Mouse (Mus musculus) liver, embryonic 14.5 days (tissue): Measurements from ENCODE around the gene Atp1a4. TPM values are rescaled to one million over a fixed set of nuclear protein-coding genes. Genes with fewer than 3 reads are reported as not detected.

Experiments used
- ATAC-seq: fragments of 200-750 bp; cut with Nextera tagmentation; 2 replicates; pipeline ENCODE4 v1.8.0; 2017; ENCODE audit warnings: moderate number of reproducible peaks, mild to moderate bottlenecking, moderate library complexity; ENCODE audit not compliant: insufficient read depth
- DNase-seq, 3 experiments: peaks; one replicate each; pipeline ENCODE4 v3.0.0-alpha.2; 2012 to 2013; ENCODE audit warnings: low read depth in 3 of 3, low spot score in 3 of 3
- H3K27ac ChIP-seq: fragments of 300-500 bp; sonication (generic); 2 replicates; pipeline ENCODE4 v1.5.1; 2014; ENCODE audit warnings: moderate library complexity, mild to moderate bottlenecking, control low read depth, inconsistent platforms
- H3K27me3 ChIP-seq: fragments of 300-500 bp; sonication (generic); 2 replicates; pipeline ENCODE4 v1.6.1; 2014; ENCODE audit warnings: mild to moderate bottlenecking, low read length, moderate library complexity; ENCODE audit not compliant: control insufficient read depth, insufficient read depth
- H3K36me3 ChIP-seq: fragments of 300-500 bp; sonication (generic); replicated peaks from 2 replicates; pipeline ENCODE4 v1.6.1; 2014; ENCODE audit warnings: low read depth; ENCODE audit not compliant: control insufficient read depth, insufficient read depth
- H3K4me1 ChIP-seq, 2 experiments: fragments of 200-500 bp in 1 of 2; fragments of 300-500 bp in 1 of 2; sonication (generic) in 1 of 2; replicated peaks; 2 replicates each; pipeline ENCODE4 v1.6.1; 2012 to 2014; ENCODE audit warnings: antibody characterized with exemption in 1 of 2, inconsistent platforms in 1 of 2, low read length in 1 of 2; ENCODE audit not compliant: control insufficient read depth in 2 of 2, insufficient read depth in 2 of 2
- H3K4me2 ChIP-seq: fragments of 300-500 bp; sonication (generic); 2 replicates; pipeline ENCODE4 v1.6.1; 2014; ENCODE audit warnings: low read depth, mild to moderate bottlenecking, control low read depth, moderate library complexity
- H3K4me3 ChIP-seq, 2 experiments: fragments of 200-500 bp in 1 of 2; fragments of 300-500 bp in 1 of 2; sonication (generic) in 1 of 2; 2 replicates each; pipeline ENCODE4 v1.5.1; 2012 to 2014; ENCODE audit warnings: low read depth in 2 of 2, low read length in 2 of 2, mild to moderate bottlenecking in 2 of 2, control low read depth in 1 of 2, inconsistent platforms in 1 of 2, moderate library complexity in 1 of 2; ENCODE audit not compliant: insufficient read depth in 1 of 2
- H3K9ac ChIP-seq: fragments of 300-500 bp; sonication (generic); replicated peaks from 2 replicates; pipeline ENCODE4 v1.6.1; 2014; ENCODE audit warnings: mild to moderate bottlenecking, control low read depth, moderate library complexity
- H3K9me3 ChIP-seq: fragments of 300-500 bp; sonication (generic); 2 replicates; pipeline ENCODE4 v1.6.1; 2016; ENCODE audit warnings: low read length, mixed read lengths; ENCODE audit not compliant: control insufficient read depth
- CTCF ChIP-seq: IDR thresholded peaks from 2 replicates; pipeline ENCODE4 v1.5.1; 2016; ENCODE audit warnings: antibody characterized with exemption, low read depth, control low read depth
- EP300 ChIP-seq: IDR thresholded peaks from 2 replicates; pipeline ENCODE4 v1.6.1; 2016; ENCODE audit warnings: antibody characterized with exemption, low read depth
- WGBS: fragments of 180-500 bp; shearing (Covaris S2); extraction: QIAGEN DNeasy Blood & Tissue Kit; methylation state at CpG from one replicate; pipeline ENCODE4 v1.1.7; 2014; ENCODE audit not compliant: insufficient replicate concordance; 5-methylcytosine and 5-hydroxymethylcytosine counted together
- polyA plus RNA-seq, 2 experiments: library from polyadenylated mRNA; depleted of rRNA in 1 of 2; stranded (reverse) in 1 of 2; unstranded in 1 of 2; fragments of >200 nt; fragmentation: Nextera tagmentation in 1 of 2; extraction: Ambion mirVana in 1 of 2; gene quantifications; 2 replicates each; pipeline versions ENCODE4 v1.2.1 to v1.2.3; 2012 to 2014

Gene Atp1a4
- polyA plus RNA-seq, 2 experiments = 0.01 TPM; not detected in 1

DNA sequence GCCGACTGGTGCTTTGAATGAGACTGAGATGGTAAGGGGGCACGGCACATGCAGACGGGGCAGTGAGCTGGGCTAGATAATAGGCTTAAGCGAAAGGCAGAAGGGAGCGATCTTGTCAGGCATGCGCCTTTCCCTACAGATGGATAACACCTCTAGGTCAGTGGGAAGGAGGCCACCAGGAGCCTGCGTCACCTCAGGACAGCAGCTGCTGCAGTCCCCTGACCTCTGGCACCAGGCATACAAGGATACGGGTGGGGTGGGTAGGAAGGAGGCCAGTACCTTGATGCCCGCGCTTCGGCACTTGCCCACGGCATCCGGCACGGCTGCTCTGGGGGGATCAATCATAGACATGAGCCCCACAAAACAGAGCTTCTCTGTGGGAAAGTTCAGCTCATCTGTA lies 26.0 kb upstream of the Atp1a4 start:
- Histone ChIP-seq H3K4me3 (no peak overlapping the region), H3K36me3 (no peaks in the 10 kb centered on the region), H3K4me2 (no peak overlapping the region), H3K27me3 (no peaks in the 10 kb centered on the region), H3K9ac (no peak overlapping the region), H3K4me1 (no peaks in the 10 kb centered on the region), H3K27ac (no peak overlapping the region), H3K9me3 (no peaks in the 10 kb centered on the region)
- DNase-seq = no peak
- TF ChIP-seq CTCF (no peak), EP300 (no peak)
- 76% methylated on average over 14 of the region's 14 CpGs for WGBS
- no peak for ATAC-seq

DNA sequence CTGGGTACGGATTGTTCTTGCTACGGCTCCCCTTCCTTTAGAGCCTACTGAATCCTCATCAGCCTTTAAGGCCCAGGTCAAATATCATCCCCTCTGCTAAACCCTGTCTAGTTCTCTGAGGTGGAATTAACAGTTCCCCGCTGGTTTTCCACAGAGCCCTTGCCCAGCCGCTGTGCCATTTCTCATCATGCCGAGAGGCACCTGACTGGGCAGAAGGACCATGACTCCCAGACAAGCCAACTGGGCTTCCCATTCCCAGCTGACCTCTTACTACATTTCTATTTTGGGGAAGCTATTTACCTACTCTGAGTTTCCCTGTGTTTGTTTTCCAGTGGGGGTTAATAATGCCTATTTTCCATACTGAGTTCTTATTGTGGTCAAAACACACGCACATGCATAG lies 24.9 kb upstream of the Atp1a4 start:
- Histone ChIP-seq H3K9ac (no peak overlapping the region), H3K27ac (no peak overlapping the region), H3K4me3 (no peak overlapping the region), H3K9me3 (no peaks in the 10 kb centered on the region), H3K36me3 (no peaks in the 10 kb centered on the region), H3K4me1 (no peaks in the 10 kb centered on the region), H3K27me3 (no peaks in the 10 kb centered on the region), H3K4me2 (no peak overlapping the region)
- no peak for TF ChIP-seq EP300
- TF ChIP-seq CTCF = no peak
- ATAC-seq (no peak), DNase-seq (no peak)
- 78% methylated on average over 6 of the region's 6 CpGs for WGBS

DNA sequence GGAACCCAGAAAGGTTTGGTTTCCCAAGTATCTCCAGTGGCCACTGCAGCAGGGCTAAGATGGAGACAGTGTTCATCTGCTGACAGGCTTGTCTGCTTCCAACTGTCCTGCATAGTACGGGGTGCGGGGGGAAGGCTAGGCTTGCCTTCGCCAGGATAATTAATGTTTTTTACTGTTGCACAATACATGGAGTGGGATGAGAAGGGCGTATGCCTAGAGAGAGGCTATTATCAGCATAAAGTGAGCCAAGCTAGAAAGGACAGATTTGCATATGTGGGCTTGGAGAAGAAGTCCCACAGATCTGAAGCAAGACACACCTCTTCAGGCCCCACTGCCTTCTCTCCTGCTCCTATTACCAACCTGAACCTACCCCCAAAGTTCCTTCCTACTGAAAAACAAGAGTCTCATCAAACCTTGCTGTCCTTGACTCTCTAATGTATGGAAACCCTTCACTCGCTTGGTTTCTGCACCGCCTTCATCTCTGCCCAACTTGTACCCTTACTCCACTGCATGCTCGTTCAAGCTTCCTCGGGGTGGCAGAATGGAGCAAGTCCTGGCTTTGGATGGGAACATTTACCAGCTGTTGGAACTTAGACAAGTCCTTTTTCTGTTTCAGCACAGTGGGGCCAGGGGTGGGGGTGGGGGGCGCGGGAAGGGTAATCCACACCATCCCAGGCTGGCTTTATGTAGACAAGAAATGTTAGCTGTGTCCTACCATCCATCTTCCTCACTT lies 23.5 kb upstream of the Atp1a4 start:
- H3K4me1 ChIP-seq = peaks cover 0 to 1% of the 10 kb centered on the region in 2 experiments; a peak in 1 of 4 replicates
- DNase-seq (no peak), ATAC-seq (no peak)
- 71% methylated on average over 10 of the region's 10 CpGs for WGBS
- no peak for TF ChIP-seq CTCF
- H3K4me2 ChIP-seq = no peak overlapping the region
- H3K4me3 ChIP-seq = no peak overlapping the region
- H3K9ac ChIP-seq = no peak overlapping the region
- H3K27me3 ChIP-seq = no peaks in the 10 kb centered on the region
- H3K9me3 ChIP-seq = no peaks in the 10 kb centered on the region
- no peaks in the 10 kb centered on the region for H3K36me3 ChIP-seq
- H3K27ac ChIP-seq = no peak overlapping the region

DNA sequence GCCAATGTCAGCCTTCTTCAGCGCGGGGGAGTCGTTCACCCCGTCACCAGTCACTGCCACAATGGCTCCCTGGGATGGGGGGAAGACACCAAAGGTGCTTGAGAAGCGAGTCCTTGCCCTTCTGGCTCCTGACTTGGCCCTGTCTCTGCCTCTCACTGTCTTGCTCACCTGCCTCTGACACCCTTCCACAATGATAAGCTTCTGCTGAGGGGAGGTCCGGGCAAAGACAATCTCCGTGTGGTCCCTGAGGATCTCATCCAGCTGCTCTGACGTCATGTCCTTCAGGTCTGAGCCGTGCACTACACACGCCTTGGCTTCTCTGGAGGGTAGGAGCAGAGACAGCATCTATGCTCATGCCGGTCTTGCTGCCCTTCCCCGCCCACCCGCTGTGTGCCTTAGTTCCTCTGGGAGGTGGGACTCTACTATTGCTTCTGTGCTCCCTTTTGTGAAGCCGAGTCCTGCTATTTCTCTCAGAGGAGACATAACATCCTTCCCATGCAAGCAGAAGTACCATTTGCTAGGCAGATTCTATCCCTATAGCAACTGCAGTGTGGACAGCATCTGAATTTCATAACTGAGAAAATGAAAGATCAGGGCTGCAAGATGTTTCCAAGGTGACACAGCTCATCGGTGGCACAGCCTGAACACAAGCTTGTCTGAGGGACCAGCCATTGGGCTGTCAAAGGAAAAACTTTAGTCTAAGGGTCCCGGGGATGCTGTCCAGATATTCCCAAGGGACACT lies 21.7 kb upstream of the Atp1a4 start:
- TF ChIP-seq EP300 = no peak
- no peak for TF ChIP-seq CTCF
- Histone ChIP-seq H3K27me3 (no peaks in the 10 kb centered on the region), H3K4me3 (no peak overlapping the region), H3K27ac (no peak overlapping the region), H3K4me2 (no peak overlapping the region), H3K36me3 (no peaks in the 10 kb centered on the region), H3K9me3 (no peaks in the 10 kb centered on the region), H3K4me1 (peaks cover 0 to 2% of the 10 kb centered on the region in 2 experiments; a peak in 1 of 4 replicates), H3K9ac (no peak overlapping the region)
- 61% methylated on average over 16 of the region's 16 CpGs for WGBS
- DNase-seq (no peak), ATAC-seq (no peak)

DNA sequence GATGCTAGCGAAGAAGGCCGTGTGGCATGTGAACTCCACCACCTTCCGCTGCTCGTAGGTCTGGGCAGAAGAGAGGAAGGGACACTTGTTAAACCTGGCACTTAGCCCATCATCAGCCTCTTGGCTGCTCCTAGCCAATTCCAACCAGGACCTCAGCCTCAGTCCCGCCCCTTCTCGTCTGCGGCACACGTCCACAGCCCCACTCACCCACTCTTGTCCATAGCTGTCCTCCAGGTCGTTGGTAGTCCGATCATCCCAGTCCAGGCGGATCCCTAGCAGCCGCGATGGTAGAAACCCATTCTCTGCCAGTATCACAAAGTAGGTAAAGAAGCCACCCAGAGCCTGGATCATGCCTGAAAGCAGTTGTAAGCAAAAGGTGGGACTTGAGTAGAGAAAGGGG lies 20.1 kb upstream of the Atp1a4 start:
- H3K36me3 ChIP-seq = no peaks in the 10 kb centered on the region
- no peak overlapping the region for H3K4me3 ChIP-seq
- H3K4me1 ChIP-seq = peaks cover 0 to 2% of the 10 kb centered on the region in 2 experiments; a peak in 1 of 4 replicates
- 73% methylated on average over 13 of the region's 13 CpGs for WGBS
- H3K27me3 ChIP-seq = no peaks in the 10 kb centered on the region
- no peak overlapping the region for H3K4me2 ChIP-seq
- no peak overlapping the region for H3K27ac ChIP-seq
- ATAC-seq (no peak), DNase-seq (no peak)
- H3K9me3 ChIP-seq = no peaks in the 10 kb centered on the region
- H3K9ac ChIP-seq = no peak overlapping the region
- no peak for TF ChIP-seq EP300
- TF ChIP-seq CTCF = no peak
